Mouse (Mus musculus) liver, adult 2 months (tissue): ENCODE results near the gene Brix1.

Experiments
- CTCF ChIP-seq: fragments of 200-500 bp; IDR thresholded peaks from 2 replicates; pipeline ENCODE4 v1.5.1; 2011; ENCODE audit warnings: low read depth, low read length, control low read depth
- POLR2A ChIP-seq: fragments of 200-500 bp; IDR thresholded peaks from 2 replicates; pipeline ENCODE4 v1.6.1; 2011; ENCODE audit warnings: low read length, control low read depth; ENCODE audit not compliant: insufficient read depth; ENCODE audit errors: extremely low read depth

GRCm38 (mm10) chr15:10470941-10471340 is 14.8 kb downstream of the Brix1 start:
- TF ChIP-seq POLR2A (no peak), CTCF (no peak)
